Mouse (Mus musculus): ENCODE results near the gene C330021F23Rik. TPM values are rescaled to one million over a fixed set of nuclear protein-coding genes. Genes with fewer than 3 reads are reported as not detected.

C330021F23Rik gene
- polyA plus RNA-seq, 1 experiment from 2014 or later = 0.38 TPM

- Histone ChIP-seq H3K9me3 (ENCODE audit: control insufficient read depth, low read length) (no peaks in the 10 kb centered on the region), H3K4me1 (replicated peaks; ENCODE audit: control insufficient read depth, insufficient read depth) (no peaks in the 10 kb centered on the region), H3K27me3 (ENCODE audit: control insufficient read depth, insufficient read depth, low read length) (no peaks in the 10 kb centered on the region), H3K9ac (ENCODE audit: low read length) (no peak overlapping the region), H3K27ac (replicated peaks) (no peak overlapping the region), H3K4me3 (ENCODE audit: low read depth, low read length) (no peak overlapping the region), H3K36me3 (ENCODE audit: control insufficient read depth, insufficient read depth, low read length) (peaks cover 22% of the 10 kb centered on the region), H3K4me2 (replicated peaks; ENCODE audit: low read depth) (no peak overlapping the region)
- DNase-seq (ENCODE audit: low spot score) (no peak), ATAC-seq (ENCODE audit: low FRiP score, low TSS enrichment) (no peak)
- WGBS = 92% methylated on average over 9 of the region's 9 CpGs
- TF ChIP-seq EP300 (optimal IDR thresholded peaks at IDR 0.05) (no peak), CTCF (IDR thresholded peaks at IDR 0.05; ENCODE audit: low read depth) (no peak)
Measured at GRCm38 (mm10) chr8:3536940-3537339, 30.9 kb upstream of the C330021F23Rik start.

- TF ChIP-seq CTCF (IDR thresholded peaks at IDR 0.05; ENCODE audit: low read depth) (no peak), EP300 (optimal IDR thresholded peaks at IDR 0.05) (no peak)
- WGBS = 94% methylated on average over 26 of the region's 26 CpGs
Measured at GRCm38 (mm10) chr8:3537666-3538065, 30.1 kb upstream of the C330021F23Rik start.

GRCm38 (mm10) chr8:3539146-3539545 is 28.6 kb upstream of the C330021F23Rik start:
- Histone ChIP-seq H3K9ac (ENCODE audit: low read length) (no peak overlapping the region), H3K4me2 (replicated peaks; ENCODE audit: low read depth) (no peak overlapping the region), H3K4me1 (replicated peaks; ENCODE audit: control insufficient read depth, insufficient read depth) (no peaks in the 10 kb centered on the region), H3K36me3 (ENCODE audit: control insufficient read depth, insufficient read depth, low read length) (peaks cover 28% of the 10 kb centered on the region), H3K9me3 (ENCODE audit: control insufficient read depth, low read length) (no peaks in the 10 kb centered on the region), H3K27me3 (ENCODE audit: control insufficient read depth, insufficient read depth, low read length) (no peaks in the 10 kb centered on the region), H3K4me3 (ENCODE audit: low read depth, low read length) (no peak overlapping the region), H3K27ac (replicated peaks) (no peak overlapping the region)
- ATAC-seq (ENCODE audit: low FRiP score, low TSS enrichment) (no peak), DNase-seq (ENCODE audit: low spot score) (no peak)
- TF ChIP-seq EP300 (optimal IDR thresholded peaks at IDR 0.05) = no peak
- TF ChIP-seq CTCF (IDR thresholded peaks at IDR 0.05; ENCODE audit: low read depth) = no peak
- WGBS = 85% methylated on average over 7 of the region's 7 CpGs

More at GRCm38 (mm10) chr8:3537666-3538065, 30.1 kb upstream of the C330021F23Rik start:
- Histone ChIP-seq H3K9ac (ENCODE audit: low read length) (no peak overlapping the region), H3K4me1 (replicated peaks; ENCODE audit: control insufficient read depth, insufficient read depth) (no peaks in the 10 kb centered on the region), H3K9me3 (ENCODE audit: control insufficient read depth, low read length) (no peaks in the 10 kb centered on the region), H3K4me3 (ENCODE audit: low read depth, low read length) (no peak overlapping the region), H3K27me3 (ENCODE audit: control insufficient read depth, insufficient read depth, low read length) (no peaks in the 10 kb centered on the region), H3K36me3 (ENCODE audit: control insufficient read depth, insufficient read depth, low read length) (peaks cover 22% of the 10 kb centered on the region), H3K27ac (replicated peaks) (no peak overlapping the region), H3K4me2 (replicated peaks; ENCODE audit: low read depth) (no peak overlapping the region)
- DNase-seq (ENCODE audit: low spot score) (no peak), ATAC-seq (ENCODE audit: low FRiP score, low TSS enrichment) (no peak)

GRCm38 (mm10) chr8:3540076-3540475 is 27.7 kb upstream of the C330021F23Rik start:
- H3K4me3 ChIP-seq (ENCODE audit: low read depth, low read length) = no peak overlapping the region
- H3K4me2 ChIP-seq (replicated peaks; ENCODE audit: low read depth) = no peak overlapping the region
- no peak for DNase-seq (ENCODE audit: low spot score)
- H3K9ac ChIP-seq (ENCODE audit: low read length) = no peak overlapping the region
- TF ChIP-seq CTCF (IDR thresholded peaks at IDR 0.05; ENCODE audit: low read depth) (no peak), EP300 (optimal IDR thresholded peaks at IDR 0.05) (no peak)
- no peaks in the 10 kb centered on the region for H3K4me1 ChIP-seq (replicated peaks; ENCODE audit: control insufficient read depth, insufficient read depth)
- H3K27ac ChIP-seq (replicated peaks) = no peak overlapping the region
- no peaks in the 10 kb centered on the region for H3K27me3 ChIP-seq (ENCODE audit: control insufficient read depth, insufficient read depth, low read length)
- 88% methylated on average over 4 of the region's 4 CpGs for WGBS
- no peaks in the 10 kb centered on the region for H3K9me3 ChIP-seq (ENCODE audit: control insufficient read depth, low read length)
- peaks cover 33% of the 10 kb centered on the region for H3K36me3 ChIP-seq (ENCODE audit: control insufficient read depth, insufficient read depth, low read length)
- ATAC-seq (ENCODE audit: low FRiP score, low TSS enrichment) = no peak

- ATAC-seq (ENCODE audit: low FRiP score, low TSS enrichment) (no peak), DNase-seq (ENCODE audit: low spot score) (no peak)
- no peak overlapping the region for H3K4me2 ChIP-seq (replicated peaks; ENCODE audit: low read depth)
- TF ChIP-seq CTCF (IDR thresholded peaks at IDR 0.05; ENCODE audit: low read depth) (no peak), EP300 (optimal IDR thresholded peaks at IDR 0.05) (no peak)
- no peaks in the 10 kb centered on the region for H3K9me3 ChIP-seq (ENCODE audit: control insufficient read depth, low read length)
- peaks cover 11% of the 10 kb centered on the region; the same call in 1 of the 2 replicates for H3K36me3 ChIP-seq (ENCODE audit: control insufficient read depth, insufficient read depth, low read length)
- no peaks in the 10 kb centered on the region for H3K27me3 ChIP-seq (ENCODE audit: control insufficient read depth, insufficient read depth, low read length)
- no peak overlapping the region for H3K4me3 ChIP-seq (ENCODE audit: low read depth, low read length)
- no peak overlapping the region for H3K27ac ChIP-seq (replicated peaks)
- 90% methylated on average over 2 of the region's 2 CpGs for WGBS
- no peaks in the 10 kb centered on the region for H3K4me1 ChIP-seq (replicated peaks; ENCODE audit: control insufficient read depth, insufficient read depth)
- no peak overlapping the region for H3K9ac ChIP-seq (ENCODE audit: low read length)
Measured at GRCm38 (mm10) chr8:3546511-3546910, 21.3 kb upstream of the C330021F23Rik start.

GRCm38 (mm10) chr8:3552240-3552639 is 15.6 kb upstream of the C330021F23Rik start:
- Histone ChIP-seq H3K9ac (ENCODE audit: low read length) (no peak overlapping the region), H3K4me2 (replicated peaks; ENCODE audit: low read depth) (no peak overlapping the region), H3K4me1 (replicated peaks; ENCODE audit: control insufficient read depth, insufficient read depth) (no peaks in the 10 kb centered on the region), H3K9me3 (ENCODE audit: control insufficient read depth, low read length) (no peaks in the 10 kb centered on the region), H3K27me3 (ENCODE audit: control insufficient read depth, insufficient read depth, low read length) (no peaks in the 10 kb centered on the region), H3K36me3 (ENCODE audit: control insufficient read depth, insufficient read depth, low read length) (no peaks in the 10 kb centered on the region), H3K27ac (replicated peaks) (no peak overlapping the region), H3K4me3 (ENCODE audit: low read depth, low read length) (no peak overlapping the region)
- 86% methylated on average over 1 of the region's 1 CpGs for WGBS
- TF ChIP-seq EP300 (optimal IDR thresholded peaks at IDR 0.05) (no peak), CTCF (IDR thresholded peaks at IDR 0.05; ENCODE audit: low read depth) (no peak)
- ATAC-seq (ENCODE audit: low FRiP score, low TSS enrichment) (no peak), DNase-seq (ENCODE audit: low spot score) (no peak)

Measured in stomach, postnatal 0 days (tissue).